Mouse (Mus musculus) adrenal gland, adult 18-20 months (tissue): ENCODE measurements around the gene Mettl2. TPM values are rescaled to one million over a fixed set of nuclear protein-coding genes. Genes with fewer than 3 reads are reported as not detected.

Source experiments
- DNase-seq, 2 experiments: peaks; one replicate each; pipeline ENCODE4 v3.0.0; 2021 to 2022; ENCODE audit warnings: low spot score in 2 of 2
- total RNA-seq, 2 experiments: library from RNA; stranded (reverse); gene quantifications; 1 replicate in 1 of 2; 2 replicates in 1 of 2; pipeline ENCODE4 v1.2.3; 2021

Gene Mettl2
- total RNA-seq, 2 experiments from 2014 or later, result 23.0 to 23.9 TPM

DNA sequence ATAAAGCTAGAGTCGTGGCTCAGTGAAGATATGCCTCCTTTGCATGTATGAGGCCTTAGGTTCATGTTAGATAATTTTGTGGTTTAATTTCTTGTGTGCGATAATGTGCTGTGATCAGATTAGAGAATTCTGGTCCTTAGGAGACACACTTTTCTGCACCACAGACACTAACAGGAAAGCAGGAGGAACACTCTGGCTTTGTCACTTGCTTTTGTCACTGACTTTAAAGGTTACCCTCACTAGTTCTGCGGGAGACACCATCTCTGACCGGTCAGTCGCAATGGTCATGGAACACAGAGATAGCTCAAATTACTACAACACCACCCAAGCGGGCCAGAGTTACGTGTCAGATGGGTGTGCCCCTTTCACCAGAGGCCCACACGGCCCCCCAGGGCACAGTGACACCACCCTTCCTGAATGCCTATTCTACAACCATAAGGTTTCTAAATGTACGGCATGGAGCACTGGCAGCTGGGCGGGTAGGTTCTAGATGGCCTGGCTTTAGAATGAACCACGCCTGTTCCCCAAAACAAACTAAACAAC is 26.2 kb downstream of the Mettl2 start:
- DNase-seq, result no peak

DNA sequence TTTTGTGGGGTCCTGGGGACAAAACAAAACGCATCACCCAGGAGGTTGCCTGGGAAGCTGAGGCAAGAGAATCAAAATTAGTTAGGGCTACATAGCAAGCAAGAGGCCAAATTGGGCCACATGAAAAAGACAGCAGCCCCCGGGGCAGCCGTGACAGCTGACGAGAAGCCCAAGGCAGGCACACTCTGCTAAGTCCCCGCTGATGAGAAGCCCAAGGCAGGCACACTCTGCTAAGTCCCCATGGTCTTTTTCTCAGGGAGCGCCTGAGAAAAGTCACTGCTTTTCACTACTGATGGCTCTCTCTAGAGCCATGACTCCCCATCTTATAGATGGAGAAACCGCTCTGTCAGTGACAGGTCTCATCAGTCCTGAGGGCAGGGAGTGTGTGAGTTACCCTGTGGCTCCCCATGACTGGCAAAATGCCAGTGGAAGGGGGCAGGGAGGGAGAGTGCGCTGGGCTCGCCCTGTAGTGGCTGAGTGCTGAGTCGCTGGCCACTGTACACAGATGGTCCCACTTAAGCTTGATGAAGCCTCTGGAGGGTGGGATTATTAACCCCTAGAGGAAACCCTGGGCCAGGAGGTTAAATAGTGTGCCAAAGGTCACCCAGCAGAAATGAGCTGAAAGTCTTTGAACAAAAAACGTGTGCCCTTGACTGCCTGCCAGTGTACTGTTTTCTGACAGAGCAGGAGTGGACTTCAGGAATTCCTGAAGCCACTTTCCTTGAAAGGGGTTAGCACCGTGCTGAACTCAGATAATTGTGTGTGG is 27.0 kb downstream of the Mettl2 start:
- peak; percentile 29 to 47 for DNase-seq

DNA sequence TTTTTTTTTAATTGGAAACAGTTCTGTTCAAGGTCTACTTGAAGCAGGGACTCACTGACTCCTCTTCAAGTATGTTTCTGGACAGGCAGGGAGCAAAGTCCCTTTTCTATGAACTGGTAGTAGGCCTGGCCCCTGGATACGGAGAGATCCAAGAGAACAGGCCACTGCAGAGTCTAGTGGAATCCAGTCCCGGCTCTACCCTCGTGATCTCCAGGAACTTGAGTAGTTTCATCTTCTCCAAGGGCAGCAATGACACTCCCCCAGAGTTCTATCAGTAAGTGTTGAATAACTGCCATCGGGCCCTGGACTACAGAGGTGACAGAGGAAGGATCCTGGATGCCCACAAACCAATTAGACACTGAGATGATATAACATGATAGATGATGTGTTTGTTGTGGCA is 29.7 kb downstream of the Mettl2 start:
- no peak for DNase-seq

DNA sequence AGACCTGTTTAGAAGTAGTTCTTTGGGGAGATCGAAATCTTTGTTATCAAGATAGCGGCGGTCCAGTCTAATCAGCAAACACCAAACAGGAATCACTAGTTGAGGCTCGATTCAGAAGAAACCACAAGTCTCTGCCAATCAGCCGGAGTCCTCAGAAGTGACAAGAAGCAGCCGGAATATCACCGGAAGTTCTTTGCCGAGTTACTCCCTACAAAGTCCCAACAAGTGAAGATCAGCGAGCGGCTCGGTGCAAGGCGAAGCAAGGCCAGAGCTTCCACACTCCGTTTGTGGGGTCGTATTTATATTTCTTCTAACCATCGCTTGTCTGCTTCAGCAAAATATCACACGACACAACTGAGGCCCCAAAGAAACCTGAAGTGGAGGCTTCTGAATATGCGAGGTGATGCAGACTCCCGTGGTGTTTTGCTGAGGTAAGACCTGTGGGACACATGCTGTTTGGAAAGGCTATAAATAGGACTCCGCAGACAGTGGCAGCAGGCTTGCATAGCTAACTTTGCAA is 30.6 kb downstream of the Mettl2 start:
- no peak for DNase-seq

GRCm38 (mm10) chr11:105158047-105158446 is 31.8 kb downstream of the Mettl2 start:
- DNase-seq, result no peak

GRCm38 (mm10) chr11:105159673-105160360 is 33.6 kb downstream of the Mettl2 start:
- no peak for DNase-seq

DNA sequence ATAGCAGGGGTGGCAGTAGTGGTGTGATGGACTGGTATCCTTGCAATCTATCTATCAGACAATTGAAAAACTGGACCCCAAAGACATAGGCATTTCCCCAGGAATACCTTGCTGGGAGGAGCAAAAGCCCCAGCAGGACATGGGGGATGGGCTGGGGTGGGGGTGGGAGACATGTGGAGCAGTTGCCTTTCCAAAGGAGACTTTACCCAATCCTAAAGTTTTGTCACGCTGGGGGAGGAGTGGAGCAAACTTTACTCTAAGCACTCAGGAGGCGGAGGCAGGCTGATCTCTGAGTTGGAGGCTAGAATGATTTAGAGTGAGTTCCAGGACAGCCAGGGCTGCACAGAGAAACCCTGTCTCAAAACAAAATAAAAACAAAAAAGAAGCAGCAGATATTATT is 35.2 kb downstream of the Mettl2 start:
- DNase-seq, result no peak

GRCm38 (mm10) chr11:105164516-105165510 is 38.6 kb downstream of the Mettl2 start:
- DNase-seq, result no peak

- DNase-seq, result no peak
Measured at GRCm38 (mm10) chr11:105166780-105167179, 40.6 kb downstream of the Mettl2 start.

- no peak for DNase-seq
Measured at GRCm38 (mm10) chr11:105178516-105178915, 52.3 kb downstream of the Mettl2 start, which contains the start of gene Tlk2. Tlk2 (plus strand) TSS chr11:105178807.

GRCm38 (mm10) chr11:105179523-105179922 is 53.3 kb downstream of the Mettl2 start:
- DNase-seq, result no peak

DNA sequence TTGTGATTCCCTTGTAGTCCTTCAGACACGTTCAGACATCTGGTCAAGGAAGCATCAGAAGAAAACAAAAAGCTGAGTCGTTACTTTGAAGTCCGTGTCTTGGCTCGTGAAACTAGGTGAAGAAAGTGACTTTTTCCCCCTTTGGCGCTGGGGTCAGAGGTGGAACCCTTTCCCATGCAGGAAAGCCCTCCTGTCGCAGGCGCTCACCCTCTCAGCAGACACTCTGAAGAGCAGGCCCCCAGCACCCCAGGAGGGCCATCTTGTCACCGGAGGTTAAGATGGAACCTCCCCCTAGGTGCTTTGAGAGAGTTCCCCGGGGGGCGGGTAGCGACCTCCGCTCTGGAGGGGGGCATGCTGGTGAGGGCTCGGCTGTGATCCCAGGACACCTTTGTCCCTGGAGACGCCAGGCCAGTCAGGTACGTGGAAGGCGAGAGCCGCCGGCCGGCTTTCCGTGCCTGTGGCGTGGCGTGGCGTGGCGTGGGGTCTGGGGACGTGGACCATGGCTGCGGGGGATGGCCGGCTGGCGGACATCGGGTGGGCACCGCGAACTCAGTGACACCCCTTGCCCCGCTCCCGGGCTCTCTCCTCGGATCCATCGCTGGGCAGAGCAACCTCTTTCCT is 54.4 kb downstream of the Mettl2 start:
- peak; percentile 36 to 50 for DNase-seq

- DNase-seq, result peak; percentile 87 to 91
Measured at GRCm38 (mm10) chr11:105181126-105181637, 55.0 kb downstream of the Mettl2 start.

- peak; percentile 55 to 64 for DNase-seq
Measured at GRCm38 (mm10) chr11:105181689-105182460, 55.6 kb downstream of the Mettl2 start.

DNA sequence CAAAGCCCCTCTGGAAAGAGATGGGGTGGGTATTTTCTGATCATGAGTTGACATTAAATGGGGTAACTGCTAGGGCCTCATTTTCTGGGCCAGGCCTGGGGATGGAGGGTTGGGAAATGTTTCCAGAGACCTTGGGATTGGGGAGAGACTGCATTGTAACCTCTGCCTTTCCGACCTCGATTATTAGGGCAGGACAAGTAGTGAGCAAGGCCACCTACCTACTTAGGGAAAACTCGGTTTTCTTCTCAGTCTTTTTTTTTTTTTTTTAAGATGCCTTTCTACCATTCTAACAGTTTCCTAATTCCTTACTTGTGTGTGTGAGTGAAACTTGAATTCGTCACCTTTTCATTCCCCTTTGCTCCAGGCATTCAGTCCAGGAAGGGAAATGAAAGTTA is 56.2 kb downstream of the Mettl2 start:
- DNase-seq, result no peak

GRCm38 (mm10) chr11:105184678-105185077 is 58.5 kb downstream of the Mettl2 start:
- no peak for DNase-seq
